Mouse (Mus musculus): ENCODE measurements around the gene Gm17606. TPM values are rescaled to one million over a fixed set of nuclear protein-coding genes. Genes with fewer than 3 reads are reported as not detected.

The Gm17606 gene
- total RNA-seq, 1 experiment from 2014 or later: not detected

DNA sequence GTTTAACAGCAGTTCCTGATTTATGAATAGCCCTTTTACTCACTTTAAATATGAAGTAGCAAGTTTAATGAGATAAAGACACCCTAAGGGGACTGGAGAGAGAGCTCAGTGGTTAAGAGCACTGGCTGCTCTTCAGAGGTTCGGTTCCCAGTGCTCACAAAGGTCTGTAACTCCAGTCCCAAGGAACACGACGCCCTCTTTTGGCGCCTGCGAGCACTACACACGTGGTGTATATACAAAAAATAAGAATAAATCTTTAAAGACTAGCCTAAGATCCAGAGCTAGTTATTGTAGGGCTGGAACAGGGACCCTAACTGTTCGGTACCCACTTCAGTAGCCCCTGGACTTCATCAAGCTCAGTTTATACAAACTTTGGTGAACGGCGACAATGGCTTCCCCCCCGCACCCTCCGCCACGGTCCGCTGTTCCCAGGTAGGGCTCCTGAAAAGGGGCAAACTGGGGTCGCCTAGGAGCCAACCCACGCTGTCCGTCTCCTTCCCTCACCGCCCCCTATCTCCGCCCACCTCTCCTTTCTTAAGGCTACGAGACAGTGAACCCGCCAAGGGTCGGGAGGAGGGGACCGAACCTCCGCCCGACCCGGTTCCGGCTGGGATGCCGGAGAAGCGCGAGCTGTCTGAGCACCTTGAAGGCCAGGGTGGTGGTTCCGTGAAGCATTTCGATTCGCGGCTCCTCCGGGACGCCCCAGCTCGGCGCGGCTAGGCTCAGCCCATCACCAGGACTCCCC is 23.4 kb upstream of the Gm17606 start:
- ATAC-seq (replicated peaks in 1 of 2; ENCODE audit: insufficient read depth in 1 of 2, low FRiP score in 2 of 2, low TSS enrichment in 1 of 2, low read depth in 1 of 2, poor library complexity in 2 of 2, severe bottlenecking in 2 of 2): peak; percentile 18 to 24; a peak in 1 of 4 replicates

- ATAC-seq (replicated peaks in 1 of 2; ENCODE audit: insufficient read depth in 1 of 2, low FRiP score in 2 of 2, low TSS enrichment in 1 of 2, low read depth in 1 of 2, poor library complexity in 2 of 2, severe bottlenecking in 2 of 2): peak; percentile 93 to 98
These were observed 22.8 kb upstream of the Gm17606 start, which contains the start of gene Psmb5 for GRCm38 (mm10) chr14:54617897-54618365. TSS of gene Psmb5 (minus strand) at chr14:54618022.

DNA sequence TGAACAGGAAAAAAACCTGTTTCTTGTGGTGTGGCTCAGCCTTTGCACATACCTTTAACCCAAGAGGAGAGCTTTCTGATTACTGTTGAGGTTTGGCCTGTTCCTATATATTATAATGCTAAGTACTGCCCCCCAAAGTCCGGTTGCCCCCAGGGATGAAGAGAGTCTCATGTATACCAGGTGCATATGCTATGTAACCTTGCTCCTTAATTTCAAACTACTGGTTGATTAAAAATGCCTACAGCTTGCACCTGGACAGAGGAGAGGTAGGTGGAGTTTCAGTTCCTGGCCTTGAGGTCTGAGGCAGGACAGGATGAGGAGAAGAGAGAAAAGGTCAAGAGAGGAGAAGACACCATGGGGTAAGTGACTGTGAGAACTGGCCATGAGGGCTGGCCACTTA is 19.6 kb upstream of the Gm17606 start, which contains the start of gene Psmb11:
Gene Psmb11, plus strand, starts transcription at position 301 of the 400 bp plus-strand sequence.
- ATAC-seq (replicated peaks in 1 of 2; ENCODE audit: insufficient read depth in 1 of 2, low FRiP score in 2 of 2, low TSS enrichment in 1 of 2, low read depth in 1 of 2, poor library complexity in 2 of 2, severe bottlenecking in 2 of 2): no peak

DNA sequence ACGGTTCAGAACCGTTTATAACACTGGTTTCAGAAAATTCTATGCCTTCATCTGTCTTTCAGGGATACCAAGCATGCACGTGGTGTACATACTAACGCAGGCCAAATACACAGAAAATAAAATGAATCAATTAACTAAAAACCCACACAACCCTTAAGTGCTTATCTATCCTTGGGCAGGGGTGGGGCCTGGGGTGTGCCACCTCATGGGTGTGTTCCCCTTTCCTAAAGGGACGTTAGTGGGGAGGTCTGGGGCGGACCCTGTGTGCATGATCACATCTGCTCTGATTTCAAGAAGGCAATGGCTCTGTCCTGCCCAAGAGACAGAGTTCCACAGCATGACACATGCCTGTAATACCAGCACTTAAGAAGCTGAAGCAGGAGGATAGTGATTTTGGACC is 17.4 kb upstream of the Gm17606 start:
- ATAC-seq (replicated peaks in 1 of 2; ENCODE audit: insufficient read depth in 1 of 2, low FRiP score in 2 of 2, low TSS enrichment in 1 of 2, low read depth in 1 of 2, poor library complexity in 2 of 2, severe bottlenecking in 2 of 2): no peak

- no peak for ATAC-seq (replicated peaks in 1 of 2; ENCODE audit: insufficient read depth in 1 of 2, low FRiP score in 2 of 2, low TSS enrichment in 1 of 2, low read depth in 1 of 2, poor library complexity in 2 of 2, severe bottlenecking in 2 of 2)
These were observed 15.8 kb upstream of the Gm17606 start for GRCm38 (mm10) chr14:54624976-54625375.

DNA sequence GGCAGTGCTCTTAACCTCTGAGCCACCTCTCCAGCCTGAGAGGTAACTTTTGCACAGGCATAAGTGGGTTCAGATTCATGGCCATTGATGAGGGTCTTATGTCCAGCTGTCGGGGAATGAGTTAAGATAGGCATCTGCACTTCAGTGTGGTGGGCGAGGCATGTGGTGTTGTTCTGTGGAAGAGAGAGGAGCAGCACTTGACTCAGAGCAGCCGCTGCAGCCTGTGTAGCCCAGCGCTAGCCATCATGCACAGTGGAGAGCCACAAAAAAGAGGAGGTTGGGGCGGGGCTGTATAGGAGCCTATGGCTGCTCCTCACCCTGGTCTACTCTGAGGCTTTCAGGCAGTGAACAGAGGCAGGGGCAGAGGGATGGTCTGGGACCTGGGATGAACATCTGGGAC is 12.6 kb upstream of the Gm17606 start:
- ATAC-seq (replicated peaks in 1 of 2; ENCODE audit: insufficient read depth in 1 of 2, low FRiP score in 2 of 2, low TSS enrichment in 1 of 2, low read depth in 1 of 2, poor library complexity in 2 of 2, severe bottlenecking in 2 of 2): no peak

DNA sequence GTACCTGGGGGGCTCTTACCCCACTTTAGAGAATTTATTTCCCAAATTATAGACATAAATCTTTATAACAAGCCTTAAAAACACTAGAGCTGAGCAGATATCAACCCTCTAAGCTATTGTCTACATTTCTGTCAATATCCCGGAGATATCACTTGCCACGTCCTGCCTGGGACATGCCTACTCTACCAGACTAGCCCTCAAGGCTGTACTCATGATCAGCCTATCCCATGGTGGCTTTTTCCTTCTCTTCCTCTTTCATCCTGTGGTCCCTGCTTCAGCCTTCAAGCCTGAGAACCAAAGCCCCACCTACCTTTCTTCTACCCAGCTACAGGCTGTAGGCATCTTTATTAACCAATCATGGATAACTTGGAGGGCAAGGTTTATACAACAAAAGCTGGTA is 11.0 kb upstream of the Gm17606 start:
- ATAC-seq (replicated peaks in 1 of 2; ENCODE audit: insufficient read depth in 1 of 2, low FRiP score in 2 of 2, low TSS enrichment in 1 of 2, low read depth in 1 of 2, poor library complexity in 2 of 2, severe bottlenecking in 2 of 2): no peak

DNA sequence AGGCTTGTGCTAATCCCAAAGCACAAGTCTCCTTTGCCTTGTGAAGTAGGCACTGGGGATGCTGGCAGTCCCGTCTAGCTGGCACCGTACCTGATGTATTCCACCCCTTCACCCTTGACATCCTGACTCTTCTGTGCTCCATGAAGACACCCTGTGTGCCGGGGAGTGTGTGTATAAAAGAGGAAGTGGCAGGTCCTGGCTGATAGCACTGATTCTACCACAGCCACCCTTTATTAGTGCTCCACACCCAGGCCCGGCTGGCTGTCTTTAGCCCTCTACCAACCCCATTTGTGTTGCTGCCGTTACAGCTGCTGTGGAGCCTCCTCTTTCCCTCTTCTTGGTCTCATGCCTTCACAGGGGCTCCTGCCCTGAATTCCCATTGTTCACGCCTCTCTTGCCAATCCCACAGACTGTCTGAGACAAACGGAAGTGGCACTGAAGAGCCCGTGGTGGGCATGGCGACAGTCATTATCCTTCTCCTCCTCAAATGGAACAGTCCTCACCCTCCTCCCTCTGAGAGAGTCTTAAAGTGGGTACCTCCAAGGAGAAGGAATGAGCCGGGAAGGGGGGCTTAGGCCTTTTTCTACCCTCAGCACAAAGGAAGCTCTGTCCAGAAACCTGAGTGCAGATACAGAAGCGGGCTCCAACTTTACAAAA is 10.0 kb upstream of the Gm17606 start:
- no peak; a peak in 1 of 4 replicates for ATAC-seq (replicated peaks in 1 of 2; ENCODE audit: insufficient read depth in 1 of 2, low FRiP score in 2 of 2, low TSS enrichment in 1 of 2, low read depth in 1 of 2, poor library complexity in 2 of 2, severe bottlenecking in 2 of 2)

DNA sequence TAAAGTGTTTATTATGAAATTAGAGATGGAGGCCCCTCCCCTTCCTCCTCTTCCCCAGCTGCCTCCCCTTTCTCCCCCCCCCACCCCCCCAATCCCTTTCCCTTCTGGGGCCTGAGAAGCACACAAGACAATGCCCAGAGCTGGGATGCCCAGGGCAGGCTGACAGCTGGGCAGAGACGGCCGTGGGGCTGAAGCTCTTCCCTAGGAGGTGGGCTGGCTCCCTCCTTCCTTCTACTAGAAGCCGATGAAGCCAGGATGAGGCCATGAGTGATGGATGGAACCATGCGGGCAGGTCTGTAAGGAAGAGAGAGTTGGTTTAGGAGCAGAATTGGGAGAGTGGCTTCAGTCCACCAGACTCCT is 9.5 kb upstream of the Gm17606 start:
- no peak for ATAC-seq (replicated peaks in 1 of 2; ENCODE audit: insufficient read depth in 1 of 2, low FRiP score in 2 of 2, low TSS enrichment in 1 of 2, low read depth in 1 of 2, poor library complexity in 2 of 2, severe bottlenecking in 2 of 2)

GRCm38 (mm10) chr14:54632252-54632651 is 8.5 kb upstream of the Gm17606 start:
- ATAC-seq (replicated peaks in 1 of 2; ENCODE audit: insufficient read depth in 1 of 2, low FRiP score in 2 of 2, low TSS enrichment in 1 of 2, low read depth in 1 of 2, poor library complexity in 2 of 2, severe bottlenecking in 2 of 2): no peak

GRCm38 (mm10) chr14:54634182-54634581 is 6.6 kb upstream of the Gm17606 start:
- ATAC-seq (replicated peaks in 1 of 2; ENCODE audit: insufficient read depth in 1 of 2, low FRiP score in 2 of 2, low TSS enrichment in 1 of 2, low read depth in 1 of 2, poor library complexity in 2 of 2, severe bottlenecking in 2 of 2): no peak

DNA sequence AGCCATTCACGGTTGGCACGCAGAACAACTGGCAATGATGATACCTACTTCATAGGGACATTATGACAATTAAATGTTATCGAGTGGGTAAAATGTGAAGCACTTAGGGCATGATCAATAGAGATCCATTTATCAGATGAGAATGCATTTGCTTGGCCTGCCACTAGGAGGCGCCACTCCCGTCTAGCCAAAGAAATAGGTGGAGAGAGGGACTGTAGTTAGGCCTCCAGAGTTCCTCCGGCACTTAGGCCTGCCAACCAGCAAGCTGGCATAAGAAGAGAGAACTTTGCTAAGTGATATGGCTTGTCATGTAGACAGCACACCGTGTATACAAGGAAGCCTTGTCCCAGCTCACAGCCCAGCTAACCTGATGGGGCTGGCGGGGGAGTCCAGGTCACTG is 3.8 kb upstream of the Gm17606 start:
- ATAC-seq (replicated peaks in 1 of 2; ENCODE audit: insufficient read depth in 1 of 2, low FRiP score in 2 of 2, low TSS enrichment in 1 of 2, low read depth in 1 of 2, poor library complexity in 2 of 2, severe bottlenecking in 2 of 2): no peak; a peak in 1 of 4 replicates

- ATAC-seq (replicated peaks in 1 of 2; ENCODE audit: insufficient read depth in 1 of 2, low FRiP score in 2 of 2, low TSS enrichment in 1 of 2, low read depth in 1 of 2, poor library complexity in 2 of 2, severe bottlenecking in 2 of 2): no peak
These were observed 2.5 kb upstream of the Gm17606 start for GRCm38 (mm10) chr14:54638210-54638609.

GRCm38 (mm10) chr14:54640121-54640520 is 631 bp upstream of the Gm17606 start:
- no peak for ATAC-seq (replicated peaks in 1 of 2; ENCODE audit: insufficient read depth in 1 of 2, low FRiP score in 2 of 2, low TSS enrichment in 1 of 2, low read depth in 1 of 2, poor library complexity in 2 of 2, severe bottlenecking in 2 of 2)

- ATAC-seq (replicated peaks in 1 of 2; ENCODE audit: insufficient read depth in 1 of 2, low FRiP score in 2 of 2, low TSS enrichment in 1 of 2, low read depth in 1 of 2, poor library complexity in 2 of 2, severe bottlenecking in 2 of 2): peak; percentile 74 to 79
These were observed 685 bp downstream of the Gm17606 start, which contains the start of gene Cdh24 for GRCm38 (mm10) chr14:54641305-54641969. TSS of gene Cdh24 (minus strand) at chr14:54641364.

DNA sequence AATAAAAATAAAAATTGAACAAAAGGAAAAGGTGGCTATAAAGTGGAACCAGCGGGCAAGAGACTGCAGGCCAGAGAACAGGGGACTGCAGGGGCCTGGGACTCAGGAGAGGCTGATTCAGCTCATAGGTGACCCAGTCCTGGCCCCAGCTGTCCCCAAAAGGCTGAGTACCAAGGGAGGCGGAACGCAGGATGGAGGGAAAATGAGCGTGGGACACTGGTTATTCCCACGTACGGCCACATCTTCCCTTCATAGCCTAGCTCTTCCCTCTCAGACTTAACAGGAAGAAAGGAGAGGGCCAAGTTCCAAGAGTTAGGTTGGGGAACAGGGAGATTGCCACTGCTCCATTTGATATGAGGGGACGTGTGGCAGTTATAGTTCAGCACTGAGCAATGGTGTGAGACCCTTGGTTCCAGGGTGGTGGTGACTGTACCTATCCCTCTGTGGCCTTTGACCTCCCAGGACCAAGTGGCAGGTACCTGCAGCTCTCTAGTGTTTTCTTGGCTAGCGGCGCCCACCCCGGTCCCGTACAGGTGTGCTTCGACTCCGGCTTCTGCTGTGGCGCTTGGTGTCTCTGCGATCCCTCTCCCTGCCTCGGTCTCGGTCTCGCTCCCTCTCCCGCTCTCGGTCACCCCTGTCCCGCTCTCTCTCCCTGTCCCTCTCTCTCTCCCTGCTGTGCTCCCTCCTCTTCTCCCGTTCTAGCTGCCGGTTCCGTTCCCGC is 1.6 kb downstream of the Gm17606 start:
- ATAC-seq (replicated peaks in 1 of 2; ENCODE audit: insufficient read depth in 1 of 2, low FRiP score in 2 of 2, low TSS enrichment in 1 of 2, low read depth in 1 of 2, poor library complexity in 2 of 2, severe bottlenecking in 2 of 2): no peak

DNA sequence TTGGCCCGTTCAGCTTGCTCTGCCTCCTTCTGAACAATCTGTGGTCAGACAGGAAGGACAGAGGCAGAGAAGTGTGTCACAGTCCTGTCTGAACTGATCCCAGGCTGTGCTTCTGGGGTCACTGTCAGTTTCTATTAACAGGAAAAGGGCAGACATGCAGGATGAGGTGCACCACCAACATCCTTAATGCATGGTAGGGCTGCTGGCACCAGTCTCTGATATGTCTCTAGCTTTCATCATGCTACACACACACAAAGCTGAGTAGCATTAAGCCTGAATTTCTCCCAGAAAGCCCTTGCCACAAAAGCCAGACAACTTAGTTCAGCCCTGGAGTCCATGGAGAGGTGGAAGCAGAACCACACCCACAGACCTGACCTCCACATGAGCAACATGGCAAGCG is 2.3 kb downstream of the Gm17606 start:
- no peak for ATAC-seq (replicated peaks in 1 of 2; ENCODE audit: insufficient read depth in 1 of 2, low FRiP score in 2 of 2, low TSS enrichment in 1 of 2, low read depth in 1 of 2, poor library complexity in 2 of 2, severe bottlenecking in 2 of 2)
